Mouse (Mus musculus): ENCODE results near the gene Gm45015.

DNA sequence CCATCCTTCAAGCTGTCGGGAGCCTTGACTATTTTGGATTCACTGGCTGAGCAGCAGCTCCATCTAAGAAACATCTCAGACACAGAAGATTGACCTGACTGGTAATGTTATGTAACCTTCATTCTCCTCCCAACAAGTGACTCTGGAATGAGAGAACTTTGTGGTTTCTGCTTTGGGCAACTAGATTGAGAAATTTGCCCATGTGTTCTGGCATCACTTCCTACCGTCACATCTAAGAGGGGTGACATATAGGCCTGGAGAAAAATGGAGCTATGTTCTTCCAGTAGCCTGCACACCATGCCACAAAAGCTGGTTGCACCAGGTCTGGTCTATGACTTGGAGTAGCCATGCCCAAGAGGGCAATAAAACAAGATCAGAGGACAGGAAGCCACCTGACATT lies 19.5 kb upstream of the Gm45015 start:
- TF ChIP-seq CTCF (conservative IDR thresholded peaks at IDR 0.05; ENCODE audit: low read length) (no peak), NANOG (IDR thresholded peaks at IDR 0.05; ENCODE audit: borderline replicate concordance, low read length) (no peak)
